Comparison of ENCODE assay signal across 19 mouse cellular contexts in genomic region chr13:69498276-69498675, GRCm38 (mm10). TPM values are rescaled to one million over a fixed set of nuclear protein-coding genes. Genes with fewer than 3 reads are reported as not detected.
DNase-seq lines count a peak whose midpoint lies in the region; ATAC-seq lines count a peak whose summit lies in the region.
"Had no signal": no experiment of that assay in that cellular context is flagged by ENCODE, and none has a peak within 500 bp of the region (broad histone marks: within the 10 kb centered on the region; RNA-seq: fewer than 3 reads in every experiment).

No protein-coding gene starts in this region.

- peaks cover 7 to 10% of the 10 kb centered on the region in 2 experiments; a peak in 3 of 4 replicates for H3K4me1 ChIP-seq in heart, embryonic 14.5 days (ENCODE audit: control insufficient read depth in 2 of 2, insufficient read depth in 2 of 2, low read length in 2 of 2)
- H3K4me1 ChIP-seq: embryonic facial prominence, embryonic 15.5 days; forebrain, embryonic 10.5 days; hindbrain, embryonic 13.5 days had no signal

- peaks cover 79% of the 10 kb centered on the region for H3K36me3 ChIP-seq in heart, embryonic 14.5 days (ENCODE audit: control insufficient read depth, insufficient read depth, low read length)

- no peaks in the 10 kb centered on the region for H3K9me3 ChIP-seq in heart, embryonic 14.5 days (ENCODE audit: control insufficient read depth, low read length)
- H3K9me3 ChIP-seq: embryonic facial prominence, embryonic 15.5 days; forebrain, embryonic 10.5 days; hindbrain, embryonic 13.5 days had no signal

- WGBS in heart, embryonic 14.5 days = 36% methylated on average over 5 of the region's 5 CpGs

- H3K27me3 ChIP-seq in heart, embryonic 14.5 days (ENCODE audit: control insufficient read depth, insufficient read depth, low read length) = no peaks in the 10 kb centered on the region
- H3K27me3 ChIP-seq: embryonic facial prominence, embryonic 15.5 days; hindbrain, embryonic 13.5 days had no signal

- ATAC-seq in heart, embryonic 14.5 days (ENCODE audit: insufficient number of reproducible peaks, insufficient read depth, low FRiP score, low read depth) = peak; percentile 79
- ATAC-seq: activated CD4-positive, CD25-positive, alpha-beta regulatory T cell, adult 4 months; forebrain, embryonic 14.5 days; hindbrain, postnatal 0 days had no signal

- H3K4me3 ChIP-seq in heart, embryonic 14.5 days (ENCODE audit: control insufficient read depth in 1 of 2, insufficient read depth in 1 of 2, low read depth in 1 of 2, low read length in 2 of 2) = no peak overlapping the region
- H3K4me3 ChIP-seq: embryonic facial prominence, embryonic 15.5 days; erythroblast, embryonic 14.5 days; forebrain, embryonic 10.5 days; gastrocnemius, adult 2 months; hindbrain, embryonic 13.5 days had no signal

- peak overlapping the region; percentile 91 to 92 for H3K27ac ChIP-seq in heart, embryonic 14.5 days (replicated peaks in 1 of 2; ENCODE audit: control insufficient read depth in 1 of 2, insufficient read depth in 1 of 2, low read depth in 2 of 2, low read length in 2 of 2)
- H3K27ac ChIP-seq: embryonic facial prominence, embryonic 15.5 days; forebrain, embryonic 10.5 days; gastrocnemius, adult 2 months; hindbrain, embryonic 13.5 days; hindbrain, postnatal 0 days had no signal

- no peak overlapping the region for H3K9ac ChIP-seq in heart, embryonic 14.5 days (ENCODE audit: low read length)
- H3K9ac ChIP-seq: embryonic facial prominence, embryonic 15.5 days; hindbrain, embryonic 13.5 days had no signal

- intact Hi-C loops in heart, postnatal 14 days (cut with DNase I) = no loop called here
- intact Hi-C loops in heart, postnatal 10 days (cut with DNase I) = no loop called here

- DNase-seq in heart, adult 11 months = peak; percentile 89
- no peak for DNase-seq in heart, postnatal 14 days
- DNase-seq in ZHBTc4 (ENCODE audit: low read depth, low spot score) = peak; percentile 26
- DNase-seq in heart, postnatal 10 days = peak; percentile 46 to 55
- DNase-seq in kidney, adult 18-20 months = no peak
- no peak for DNase-seq in gastrocnemius, postnatal 10 days
- DNase-seq: adrenal gland, postnatal 25 days; cerebellum, adult 2 months; cerebellum, postnatal 10 days; gastrocnemius, adult 2 months; kidney, adult 11 months had no signal

- no peak overlapping the region for H3K4me2 ChIP-seq in heart, embryonic 14.5 days (ENCODE audit: low read length)
- H3K4me2 ChIP-seq: embryonic facial prominence, embryonic 15.5 days; hindbrain, embryonic 13.5 days had no signal

RNA-seq across cellular contexts. Expression of gene Nsun2, which starts 35.3 kb away (rescaled TPM):
- 10 to 100 TPM; 35.8 to 42.0 TPM for total RNA-seq in heart, postnatal 14 days (2021)
- 61.3 and 64.2 TPM in 2 replicates for polyA plus RNA-seq in heart, embryonic 14.5 days (2014; fragmentation: Nextera tagmentation; extraction: Ambion mirVana)
- 10 to 100 TPM; 40.9 to 47.6 TPM for total RNA-seq in heart, postnatal 10 days (2021)
- 10 to 100 TPM; 42.8 to 50.4 TPM for total RNA-seq in gastrocnemius, postnatal 10 days (2021)

RNA-seq across cellular contexts. Expression of gene Tent4a, which starts 36.1 kb away (rescaled TPM):
- 10 to 100 TPM; 12.2 to 13.5 TPM for total RNA-seq in heart, postnatal 14 days (2021)
- polyA plus RNA-seq in heart, embryonic 14.5 days (2014; fragmentation: Nextera tagmentation; extraction: Ambion mirVana) = 5.5 and 5.6 TPM in 2 replicates
- total RNA-seq in heart, postnatal 10 days (2021) = 10 to 100 TPM; 17.2 to 17.6 TPM
- total RNA-seq in gastrocnemius, postnatal 10 days (2021) = 10 to 100 TPM; 11.6 to 14.3 TPM

Comparison
In these comparisons a context has a peak if more than half of its experiments do, and no peak if none do; other contexts are left out.
1. DNase-seq: peak in heart, adult 11 months (single experiment), ZHBTc4 (single experiment) and heart, postnatal 10 days (2 of 2); none in heart, postnatal 14 days (0 of 2), kidney, adult 18-20 months (single experiment) and gastrocnemius, postnatal 10 days (single experiment).